Mouse (Mus musculus): ENCODE measurements at regions not wholly inside any gene's neighbourhood (a gene's known extent, or its start where the extent isn't known, plus 50 kb on each side); places are given as distances from the start of the nearest gene placed in this dataset.

DNA sequence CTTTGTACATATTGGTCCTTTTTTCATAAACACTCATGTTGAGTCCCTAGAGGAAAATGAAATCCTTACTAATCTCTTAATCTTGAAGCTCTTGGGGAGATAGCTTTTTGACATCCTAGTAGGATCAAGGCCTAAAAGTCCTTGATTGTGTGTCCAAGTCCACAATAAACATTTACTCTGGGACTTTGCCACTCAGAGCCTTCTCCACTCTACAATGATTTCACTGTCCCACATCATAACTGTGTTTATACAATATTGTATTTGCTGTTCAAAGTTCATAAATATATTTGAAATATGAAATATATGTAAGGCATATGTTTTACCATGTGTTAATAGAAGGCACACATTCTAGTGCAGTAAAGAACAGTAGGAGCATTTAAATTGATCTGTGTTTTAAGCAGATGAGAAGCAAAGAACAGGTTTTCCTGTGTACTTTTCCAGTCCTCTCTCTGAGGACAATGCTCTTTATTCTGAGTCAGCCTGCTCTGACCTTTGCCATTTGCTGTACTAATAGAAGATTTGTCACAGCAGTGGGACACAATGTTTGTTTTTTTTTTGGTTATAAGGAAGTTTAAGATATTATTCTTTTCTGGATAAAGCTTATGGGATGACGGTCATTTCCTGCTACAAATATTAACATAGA, 130.7 kb upstream of the Gprin3 start:
- ATAC-seq (ENCODE audit: extremely low read depth, insufficient number of reproducible peaks, low FRiP score, poor library complexity, severe bottlenecking), result no peak

DNA sequence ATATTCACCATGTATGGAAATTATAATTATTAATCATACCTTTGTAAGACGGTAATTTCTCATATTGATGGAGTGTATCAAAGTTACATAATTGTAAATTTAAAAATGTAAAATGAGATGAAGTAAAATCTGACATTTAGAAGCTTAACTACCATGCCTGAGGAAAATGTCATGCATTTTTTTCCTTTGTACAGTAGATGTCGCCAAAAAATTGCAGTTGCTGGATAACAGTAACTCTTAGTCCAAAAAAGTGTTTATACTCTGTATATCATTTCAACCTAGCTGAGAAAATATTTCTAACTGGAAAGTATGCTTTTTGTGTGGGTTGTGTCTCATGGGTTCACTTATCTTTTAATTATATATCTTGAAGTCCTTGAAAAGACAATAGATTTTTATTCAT, 110.9 kb upstream of the Gprin3 start:
- no peak for ATAC-seq (ENCODE audit: extremely low read depth, insufficient number of reproducible peaks, low FRiP score, poor library complexity, severe bottlenecking)

DNA sequence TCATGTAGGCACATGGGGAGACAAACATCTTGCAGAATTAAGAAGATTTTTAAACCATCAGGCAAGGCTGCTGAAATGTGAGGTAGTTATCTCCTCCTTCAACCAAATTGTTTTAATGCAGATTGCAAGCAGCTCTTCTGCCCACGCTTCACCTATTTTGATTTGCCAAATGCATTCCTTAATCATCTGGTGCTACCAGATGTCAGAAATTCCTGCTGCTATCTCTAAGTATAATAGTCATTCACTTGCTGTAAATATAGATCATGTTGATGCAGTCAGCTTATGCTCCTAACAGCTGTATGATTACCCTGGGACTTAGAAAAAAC, 98.8 kb upstream of the Gprin3 start:
- ATAC-seq (ENCODE audit: extremely low read depth, insufficient number of reproducible peaks, low FRiP score, poor library complexity, severe bottlenecking), result no peak

DNA sequence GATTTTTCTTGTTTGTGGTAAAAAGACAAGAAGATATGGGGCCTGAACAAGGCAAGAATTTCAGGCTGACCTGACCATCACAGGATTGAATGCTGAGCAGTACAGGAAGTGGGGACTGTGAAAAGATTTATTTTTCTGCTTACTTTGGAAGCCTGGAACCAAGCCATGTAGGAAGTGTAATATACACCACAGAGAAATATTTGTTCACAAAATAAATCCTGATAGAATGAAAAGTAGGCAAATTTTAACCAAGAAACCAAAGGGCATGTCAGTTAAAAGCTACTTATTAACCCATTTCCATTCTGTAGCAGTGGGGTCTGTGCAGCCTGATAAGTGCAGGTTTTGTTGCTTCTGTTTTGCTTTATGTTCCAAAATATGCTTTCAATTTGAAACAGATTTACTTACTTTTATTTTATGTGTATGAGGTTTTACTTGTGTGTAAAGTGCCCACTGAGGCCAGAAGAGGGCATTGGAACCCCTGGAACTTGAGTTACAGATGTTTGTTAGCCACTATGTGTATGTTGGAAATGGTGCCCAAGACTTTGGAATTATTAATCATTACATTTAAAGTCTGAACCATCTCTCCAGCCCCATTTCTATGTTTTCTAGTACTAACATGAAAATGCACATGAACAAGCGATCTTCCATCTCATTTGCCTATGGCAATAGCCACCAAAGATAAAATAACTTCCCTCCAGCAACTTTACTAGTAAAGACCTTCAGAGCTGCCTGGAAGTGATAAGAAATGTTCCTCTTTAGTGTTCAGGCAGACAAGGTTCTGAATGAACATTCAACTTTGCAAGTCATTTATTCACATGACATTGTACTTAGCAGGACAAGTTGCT, 98.2 kb upstream of the Gprin3 start:
- ATAC-seq (ENCODE audit: extremely low read depth, insufficient number of reproducible peaks, low FRiP score, poor library complexity, severe bottlenecking), result no peak

DNA sequence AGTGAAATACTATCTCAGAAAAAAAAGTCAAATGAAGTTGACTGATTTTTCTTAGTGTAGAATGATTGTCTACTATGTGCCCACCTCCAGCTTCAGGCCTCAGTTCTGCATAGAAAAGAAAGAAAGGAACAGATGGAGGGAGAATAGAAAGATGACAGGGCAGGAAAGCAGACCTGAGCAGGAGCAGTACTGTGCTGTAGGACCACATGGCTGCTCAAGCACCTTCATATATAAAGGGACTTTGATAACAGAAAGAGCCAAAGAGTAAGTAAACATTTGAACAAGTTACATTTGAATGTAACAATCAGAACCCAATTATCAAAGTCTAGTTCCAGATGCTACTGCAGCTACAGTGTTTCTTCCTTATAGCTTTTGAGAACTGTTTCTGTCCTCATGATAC, 96.9 kb upstream of the Gprin3 start:
- ATAC-seq (ENCODE audit: extremely low read depth, insufficient number of reproducible peaks, low FRiP score, poor library complexity, severe bottlenecking), result no peak

DNA sequence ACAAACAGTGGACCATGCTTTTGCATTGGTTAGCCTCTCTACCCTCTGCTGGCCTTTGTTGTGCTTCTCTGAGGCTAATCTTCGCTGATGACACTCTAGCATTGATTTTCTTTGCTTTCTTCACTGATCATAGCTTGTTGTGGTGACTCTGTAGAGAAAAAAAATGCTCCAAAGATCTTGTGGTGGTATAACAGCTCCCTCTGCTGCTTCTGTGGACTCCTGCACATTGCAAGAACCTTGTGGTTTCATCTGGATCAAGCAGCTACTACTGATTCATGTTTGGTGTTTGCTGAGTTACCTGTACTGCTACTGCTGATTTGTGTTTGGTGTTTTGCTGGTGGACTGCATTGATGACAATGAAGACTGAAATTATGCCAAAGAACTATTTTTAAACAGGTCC, 74.7 kb upstream of the Gprin3 start:
- ATAC-seq (ENCODE audit: extremely low read depth, insufficient number of reproducible peaks, low FRiP score, poor library complexity, severe bottlenecking), result no peak

DNA sequence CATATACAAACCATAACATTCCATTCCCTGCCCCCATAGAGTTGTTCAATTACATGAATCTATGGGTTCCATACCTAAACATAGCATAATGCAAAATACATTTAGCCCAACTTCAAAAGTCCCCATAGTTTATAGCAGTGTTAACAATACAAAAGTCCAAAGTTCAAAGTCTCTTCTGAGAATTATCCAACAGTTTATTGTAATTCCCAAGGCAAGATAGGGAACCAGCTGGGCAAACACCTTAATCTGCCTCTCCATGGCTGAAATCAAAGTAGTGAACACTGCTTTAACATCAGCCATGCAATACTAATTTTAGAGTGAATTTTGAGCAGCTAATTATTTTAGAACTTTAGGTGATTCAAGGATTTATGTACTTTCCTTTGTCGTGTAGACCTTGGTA, 72.7 kb upstream of the Gprin3 start:
- no peak for ATAC-seq (ENCODE audit: extremely low read depth, insufficient number of reproducible peaks, low FRiP score, poor library complexity, severe bottlenecking)

DNA sequence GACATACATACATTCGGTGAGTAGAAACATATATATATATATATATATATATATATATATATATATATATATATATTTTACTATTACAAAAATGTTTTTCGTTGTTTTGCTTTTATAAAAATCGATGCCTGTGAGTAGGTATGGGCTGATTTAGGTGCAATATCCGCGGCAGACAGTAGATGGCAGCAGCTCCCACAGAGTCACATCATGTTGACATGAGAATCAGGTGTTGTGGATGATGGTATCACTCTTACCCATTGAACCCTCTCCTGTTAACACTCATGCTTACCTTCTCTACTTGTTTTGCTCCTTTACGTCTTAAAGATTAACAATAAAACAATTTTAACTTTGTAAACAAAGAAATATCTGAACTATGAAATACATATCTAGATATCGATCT, 72.0 kb upstream of the Gprin3 start:
- ATAC-seq (ENCODE audit: extremely low read depth, insufficient number of reproducible peaks, low FRiP score, poor library complexity, severe bottlenecking), result 0 out of 2 replicates have a peak, but pooled peaks have one; percentile 51

DNA sequence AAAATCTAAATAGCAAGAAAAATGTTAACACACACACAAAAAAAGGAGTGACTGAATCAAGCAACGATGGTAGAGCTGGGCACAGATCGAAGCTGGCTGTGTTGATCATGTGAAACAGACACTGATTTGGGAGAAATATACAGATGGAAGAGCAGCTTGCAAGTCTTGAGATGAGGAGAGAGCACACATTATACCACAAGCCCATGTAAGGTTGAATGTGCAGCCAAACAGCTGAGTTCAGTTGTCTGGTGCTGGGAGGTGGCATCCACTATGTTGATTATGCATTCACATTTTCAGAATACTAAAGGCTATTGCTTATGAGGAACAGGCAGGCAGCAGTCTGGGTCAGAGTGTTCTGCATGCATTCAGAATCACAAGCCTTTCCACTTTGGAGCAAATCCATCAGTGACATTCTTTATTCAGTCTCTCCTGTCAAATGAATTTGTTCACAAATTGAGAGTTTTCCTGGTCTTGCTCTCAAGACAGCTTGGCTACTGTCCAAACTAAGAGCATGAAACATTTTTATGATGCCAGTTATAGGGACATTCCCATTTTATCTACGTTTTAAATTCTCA, 63.0 kb upstream of the Gprin3 start:
- no peak for ATAC-seq (ENCODE audit: extremely low read depth, insufficient number of reproducible peaks, low FRiP score, poor library complexity, severe bottlenecking)

DNA sequence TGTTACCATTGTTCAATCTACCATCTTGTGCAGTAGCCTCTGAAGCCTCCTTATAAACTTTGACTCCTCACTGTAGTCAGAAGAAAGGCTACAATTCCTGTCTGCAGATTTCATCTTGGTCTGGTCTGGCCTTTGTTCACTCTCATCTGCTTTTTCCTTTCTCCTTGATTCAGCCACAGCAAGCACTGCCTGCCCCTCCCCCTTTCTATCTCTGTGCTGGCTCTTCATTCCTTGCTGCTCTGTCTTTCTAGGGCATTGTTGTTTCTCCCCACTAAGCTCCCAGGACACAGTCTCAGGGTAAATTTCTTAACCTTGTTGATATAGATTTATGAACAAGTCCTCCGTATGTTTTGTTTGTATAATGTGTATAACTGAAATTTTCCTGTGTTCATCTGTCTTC, 62.3 kb upstream of the Gprin3 start:
- no peak for ATAC-seq (ENCODE audit: extremely low read depth, insufficient number of reproducible peaks, low FRiP score, poor library complexity, severe bottlenecking)

DNA sequence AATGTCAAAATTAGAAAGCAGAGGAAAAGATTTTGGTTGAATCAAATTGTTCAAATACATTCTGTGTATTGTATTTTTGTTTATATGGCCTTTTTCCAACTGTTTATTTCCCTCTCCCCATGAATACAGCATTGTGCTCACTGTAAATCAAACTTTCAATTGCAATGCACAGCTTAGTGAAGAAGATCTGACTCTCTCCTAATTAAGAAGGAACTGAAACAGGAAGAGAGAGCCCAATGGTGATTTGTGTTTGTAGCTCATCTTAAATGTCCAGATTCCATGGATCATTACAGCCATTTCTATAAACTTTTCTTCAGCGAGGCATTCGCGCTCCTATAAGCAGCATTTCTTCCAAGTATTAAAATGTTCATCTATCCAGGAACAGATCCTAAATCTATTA, 57.9 kb upstream of the Gprin3 start:
- ATAC-seq (ENCODE audit: extremely low read depth, insufficient number of reproducible peaks, low FRiP score, poor library complexity, severe bottlenecking), result no peak

DNA sequence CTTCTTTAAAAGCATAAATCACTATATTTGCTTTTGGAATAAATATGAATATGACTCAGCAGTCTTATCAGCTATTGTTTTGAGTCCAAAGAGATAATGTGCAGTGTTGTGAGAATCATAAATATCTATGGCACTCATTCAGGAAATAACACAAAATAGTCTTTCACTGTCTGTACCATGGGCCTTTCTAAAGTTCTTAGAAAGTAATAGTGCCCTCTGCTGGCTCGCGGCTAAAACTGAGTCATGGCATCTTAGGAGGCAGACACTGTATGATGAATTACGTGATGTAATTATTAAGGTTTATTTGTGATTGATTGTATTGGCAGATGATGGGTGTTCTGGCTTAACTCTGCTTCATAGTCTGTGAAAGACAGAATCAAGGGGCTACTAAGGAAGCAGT, 57.5 kb upstream of the Gprin3 start:
- ATAC-seq (ENCODE audit: extremely low read depth, insufficient number of reproducible peaks, low FRiP score, poor library complexity, severe bottlenecking), result no peak
